Mouse (Mus musculus): ENCODE data around the gene 2010109A12Rik.

2010109A12Rik gene

GRCm38 (mm10) chr5:93206109-93207005 is at the start of gene 2010109A12Rik, which contains the start of gene Ccni:
2010109A12Rik (plus strand) TSS chr5:93206518.
Ccni (minus strand) TSS chr5:93206495.
- peak; percentile 99 for DNase-seq (ENCODE audit: low read depth, low spot score)

- peak; percentile 84 for DNase-seq (ENCODE audit: low read depth, low spot score)
Observed at GRCm38 (mm10) chr5:93163541-93163940, 42.8 kb upstream of the 2010109A12Rik start.

DNA sequence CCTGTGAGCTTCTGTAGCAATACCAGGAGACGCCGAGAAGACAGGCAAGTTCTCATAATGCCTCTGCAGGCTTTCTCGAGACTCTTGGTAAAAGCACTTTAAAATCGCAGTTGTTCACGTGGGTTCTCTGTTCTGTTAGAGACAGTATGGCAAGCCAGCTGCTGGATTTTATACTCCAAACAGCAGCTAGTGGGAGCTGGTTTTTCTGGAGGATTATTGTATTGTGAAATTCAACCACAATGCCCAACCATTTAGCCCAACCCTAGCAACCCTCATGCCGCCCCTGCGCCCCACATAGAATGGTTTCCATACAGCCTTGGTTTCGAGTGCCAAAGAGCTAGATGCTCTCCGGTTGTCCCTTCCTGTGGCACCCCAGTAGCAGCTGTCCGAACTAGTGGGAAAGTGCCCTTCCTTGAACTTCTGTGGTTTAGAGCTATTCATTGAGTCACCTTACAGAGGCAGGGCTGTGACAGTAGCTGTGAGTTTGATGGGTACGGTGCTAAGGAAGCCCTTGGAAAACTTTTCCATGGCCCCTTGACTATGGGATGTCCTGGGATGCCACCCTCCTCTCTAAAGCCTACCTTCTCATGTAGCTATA is 38.3 kb upstream of the 2010109A12Rik start:
- DNase-seq (ENCODE audit: low read depth, low spot score): peak; percentile 42

GRCm38 (mm10) chr5:93168654-93169053 is 37.7 kb upstream of the 2010109A12Rik start:
- DNase-seq (ENCODE audit: low read depth, low spot score): no peak

GRCm38 (mm10) chr5:93171420-93171819 is 34.9 kb upstream of the 2010109A12Rik start:
- no peak for DNase-seq (ENCODE audit: low read depth, low spot score)

GRCm38 (mm10) chr5:93172536-93172935 is 33.8 kb upstream of the 2010109A12Rik start:
- DNase-seq (ENCODE audit: low read depth, low spot score): no peak

DNA sequence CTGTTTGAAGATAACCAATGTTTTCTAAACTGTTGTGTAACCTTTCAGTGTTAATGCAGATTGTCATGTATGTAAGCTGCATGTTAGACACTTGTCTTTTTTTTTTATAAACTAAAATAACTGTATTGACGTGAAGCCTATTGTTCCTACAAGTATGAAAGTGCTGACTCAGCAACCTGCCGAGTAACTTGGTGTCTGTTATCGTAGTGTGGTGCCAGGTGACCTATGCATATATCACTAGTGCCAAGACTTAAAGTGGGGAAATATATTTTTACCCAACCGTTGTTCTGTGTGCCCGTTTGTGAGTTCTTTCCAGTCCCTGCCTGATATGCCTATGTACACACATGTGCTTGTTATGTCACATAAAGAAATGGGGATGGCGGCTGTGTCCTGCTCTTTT is 31.6 kb upstream of the 2010109A12Rik start:
- no peak for DNase-seq (ENCODE audit: low read depth, low spot score)

GRCm38 (mm10) chr5:93178616-93179015 is 27.7 kb upstream of the 2010109A12Rik start:
- peak; percentile 44 for DNase-seq (ENCODE audit: low read depth, low spot score)

DNA sequence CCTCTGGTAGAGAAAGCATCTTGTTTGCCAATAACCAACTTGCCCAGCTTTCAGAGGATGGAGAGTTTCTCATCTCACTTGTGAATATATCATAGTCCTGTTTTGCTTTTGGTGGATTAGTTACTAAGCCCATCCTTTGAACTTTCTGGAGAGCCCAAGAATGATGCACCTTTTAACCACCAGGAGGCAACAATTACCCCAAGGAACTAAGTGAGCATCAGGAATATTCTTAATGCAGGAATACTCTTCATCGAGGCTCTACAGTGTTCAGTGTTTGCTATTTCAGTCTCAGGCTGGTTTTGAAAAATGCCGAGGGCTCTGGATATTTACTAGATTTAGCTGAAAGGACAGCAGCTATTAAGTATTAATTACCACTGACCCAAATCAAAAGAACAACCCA is 26.1 kb upstream of the 2010109A12Rik start:
- DNase-seq (ENCODE audit: low read depth, low spot score): peak; percentile 55

- DNase-seq (ENCODE audit: low read depth, low spot score): no peak
Observed at GRCm38 (mm10) chr5:93183311-93183710, 23.0 kb upstream of the 2010109A12Rik start.

- no peak for DNase-seq (ENCODE audit: low read depth, low spot score)
Observed at GRCm38 (mm10) chr5:93184548-93184947, 21.8 kb upstream of the 2010109A12Rik start.

- no peak for DNase-seq (ENCODE audit: low read depth, low spot score)
Observed at GRCm38 (mm10) chr5:93189607-93190006, 16.7 kb upstream of the 2010109A12Rik start.

DNA sequence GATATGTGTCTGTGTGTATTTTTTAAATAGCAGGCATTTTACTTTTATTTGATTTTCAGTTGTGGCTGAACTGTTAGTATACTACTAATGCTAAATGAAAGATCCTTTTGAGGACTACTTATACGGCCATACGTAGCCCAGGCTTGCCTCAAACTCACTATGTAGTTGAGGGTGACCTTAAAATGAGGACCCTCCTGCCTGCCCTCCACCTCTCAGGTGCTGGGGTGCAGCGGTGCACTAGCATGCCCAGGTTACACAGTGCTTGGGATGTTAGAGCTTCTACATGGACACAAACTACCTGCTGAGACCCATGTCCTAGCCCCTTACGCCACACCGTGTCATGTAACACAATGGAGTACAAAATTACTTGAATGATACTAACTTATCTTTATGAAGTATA is 15.9 kb upstream of the 2010109A12Rik start:
- DNase-seq (ENCODE audit: low read depth, low spot score): no peak

DNA sequence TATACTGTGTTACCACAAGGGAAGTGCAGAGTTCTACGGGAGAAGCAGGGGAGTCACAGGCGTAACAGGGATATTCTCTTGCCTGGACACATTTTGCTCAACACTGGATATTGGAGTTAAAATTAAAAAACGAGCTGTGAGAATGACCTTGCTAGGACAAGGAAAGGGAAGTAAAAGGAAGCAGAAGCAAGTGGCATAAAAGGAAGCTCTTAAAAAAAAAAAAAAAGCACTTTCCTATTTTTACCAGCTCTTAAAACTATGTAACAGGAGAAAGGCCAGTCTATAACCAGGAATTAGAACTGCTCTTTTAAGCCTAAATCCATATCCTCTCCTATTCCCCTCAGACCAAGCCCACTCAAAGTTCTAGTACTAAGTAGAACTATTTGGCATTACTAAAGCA is 8.1 kb upstream of the 2010109A12Rik start:
- DNase-seq (ENCODE audit: low read depth, low spot score): no peak

- DNase-seq (ENCODE audit: low read depth, low spot score): no peak
Observed at GRCm38 (mm10) chr5:93201181-93201580, 5.1 kb upstream of the 2010109A12Rik start.

DNA sequence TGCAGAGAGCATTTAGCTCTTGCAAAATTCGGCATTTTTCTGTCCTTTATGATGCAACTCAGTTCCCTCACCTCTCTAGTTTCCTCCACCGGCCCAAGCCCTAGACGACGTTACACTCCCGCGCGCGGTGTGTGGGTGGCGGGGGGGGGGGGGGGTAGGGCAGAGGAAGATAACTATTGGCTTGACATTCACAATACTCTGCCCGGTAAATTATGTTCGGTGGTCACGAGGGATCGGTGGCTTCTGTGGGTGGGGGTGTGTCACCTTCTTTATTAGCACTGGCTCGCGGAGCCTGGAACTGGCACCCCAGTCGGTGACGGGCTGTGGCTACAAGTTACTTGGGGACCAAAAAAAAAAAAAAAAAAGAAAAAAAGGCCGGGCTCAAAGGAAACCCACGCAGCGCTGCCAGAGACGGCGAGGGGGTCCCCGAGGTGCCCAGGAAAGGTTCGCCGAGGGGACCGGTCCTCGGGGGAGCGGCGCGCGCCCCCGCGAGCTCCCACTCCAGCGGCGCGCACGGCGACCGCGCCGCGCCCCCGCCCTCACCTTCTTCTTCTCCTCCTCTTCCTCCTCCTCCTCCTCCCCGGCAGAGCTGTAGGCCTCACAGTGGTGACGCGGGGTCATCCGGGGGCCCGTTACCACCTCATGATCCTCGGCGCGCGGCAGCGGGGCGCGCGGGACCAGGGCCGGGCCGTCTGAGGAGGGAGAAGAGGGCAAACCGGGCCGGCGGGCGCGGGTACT is 778 bp upstream of the 2010109A12Rik start:
- peak; percentile 68 for DNase-seq (ENCODE audit: low read depth, low spot score)

- DNase-seq (ENCODE audit: low read depth, low spot score): no peak
Observed at GRCm38 (mm10) chr5:93207006-93207348, 659 bp downstream of the 2010109A12Rik start.

GRCm38 (mm10) chr5:93207555-93207954 is 1.2 kb downstream of the 2010109A12Rik start:
- no peak for DNase-seq (ENCODE audit: low read depth, low spot score)

DNA sequence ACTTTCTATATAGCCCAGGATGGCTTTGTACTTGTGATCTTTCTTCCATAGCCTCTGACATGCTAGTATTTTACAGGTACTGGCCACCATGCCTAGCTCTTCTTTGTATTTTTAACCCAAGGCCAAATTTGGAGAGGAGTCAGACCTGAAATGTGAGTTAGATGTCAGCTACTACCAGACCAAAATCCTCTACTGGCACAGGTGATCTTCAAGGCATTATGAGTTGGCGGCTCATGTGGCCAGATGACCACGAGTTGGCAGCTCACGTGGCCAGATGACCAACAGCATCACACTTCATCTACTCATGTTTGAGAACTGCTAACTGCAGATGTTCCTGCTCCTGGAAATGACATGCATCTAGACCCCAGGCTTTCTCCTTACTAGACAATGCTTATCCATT is 12.1 kb downstream of the 2010109A12Rik start:
- DNase-seq (ENCODE audit: low read depth, low spot score): no peak

GRCm38 (mm10) chr5:93221661-93222060 is 15.3 kb downstream of the 2010109A12Rik start:
- peak; percentile 79 for DNase-seq (ENCODE audit: low read depth, low spot score)

- no peak for DNase-seq (ENCODE audit: low read depth, low spot score)
Observed at GRCm38 (mm10) chr5:93224549-93224948, 18.2 kb downstream of the 2010109A12Rik start.

DNA sequence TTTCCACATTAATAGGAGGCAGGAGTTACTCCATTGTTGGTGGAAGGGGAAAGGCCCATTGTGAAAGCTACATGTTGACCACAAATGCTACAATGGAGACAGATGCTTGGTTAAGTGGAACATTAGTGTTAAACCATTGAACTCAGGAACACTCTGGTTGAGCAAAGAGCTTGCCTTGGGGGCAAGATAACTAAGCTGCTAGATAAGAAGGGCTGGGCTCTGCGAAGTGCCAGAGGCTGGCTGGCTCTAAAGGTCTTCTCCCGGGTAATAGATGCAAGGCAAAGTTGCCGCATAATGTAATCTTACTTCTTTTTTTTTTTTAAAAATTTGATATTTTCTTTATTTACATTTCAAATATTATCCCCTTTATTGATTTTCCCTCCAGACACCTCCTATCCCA is 20.8 kb downstream of the 2010109A12Rik start:
- no peak for DNase-seq (ENCODE audit: low read depth, low spot score)
